Mouse (Mus musculus): ENCODE results near the gene Ahnak. TPM values are rescaled to one million over a fixed set of nuclear protein-coding genes. Genes with fewer than 3 reads are reported as not detected.

The Ahnak gene
- polyA plus RNA-seq, 1 experiment from 2014 or later, result 3.5 TPM

- Histone ChIP-seq H3K36me3 (replicated peaks; ENCODE audit: insufficient read depth, low read length) (peaks cover 4% of the 10 kb centered on the region), H3K27me3 (ENCODE audit: insufficient read depth, low read length) (peaks cover 6% of the 10 kb centered on the region; the same call in 1 of the 2 replicates), H3K4me2 (ENCODE audit: low read depth, low read length) (no peak overlapping the region), H3K9ac (replicated peaks) (no peak overlapping the region), H3K9me3 (ENCODE audit: low read length) (no peaks in the 10 kb centered on the region), H3K27ac (ENCODE audit: low read depth) (peak overlapping the region; percentile 52), H3K4me1 (ENCODE audit: insufficient read depth) (peaks cover 49% of the 10 kb centered on the region), H3K4me3 (ENCODE audit: low read depth, low read length) (no peak overlapping the region)
- 29% methylated on average over 7 of the region's 7 CpGs for WGBS (ENCODE audit: insufficient replicate concordance)
- TF ChIP-seq CTCF (IDR thresholded peaks at IDR 0.05; ENCODE audit: low read depth) (no peak), EP300 (IDR thresholded peaks at IDR 0.05; ENCODE audit: low read depth) (no peak)
- peak; percentile 63 for DNase-seq
- peak; percentile 58 for ATAC-seq
These were observed 4.7 kb upstream of the Ahnak start for GRCm38 (mm10) chr19:8984255-8984868.

GRCm38 (mm10) chr19:8985891-8986290, 3.2 kb upstream of the Ahnak start:
- no peak for TF ChIP-seq EP300 (IDR thresholded peaks at IDR 0.05; ENCODE audit: low read depth)
- TF ChIP-seq CTCF (IDR thresholded peaks at IDR 0.05; ENCODE audit: low read depth), result no peak
- no peaks in the 10 kb centered on the region for H3K36me3 ChIP-seq (replicated peaks; ENCODE audit: insufficient read depth, low read length)
- H3K4me2 ChIP-seq (ENCODE audit: low read depth, low read length), result no peak overlapping the region
- H3K9ac ChIP-seq (replicated peaks), result no peak overlapping the region
- DNase-seq (no peak), ATAC-seq (no peak)
- H3K4me1 ChIP-seq (ENCODE audit: insufficient read depth), result peaks cover 58% of the 10 kb centered on the region
- no peak overlapping the region for H3K27ac ChIP-seq (ENCODE audit: low read depth)
- 56% methylated on average over 5 of the region's 5 CpGs for WGBS (ENCODE audit: insufficient replicate concordance)
- H3K9me3 ChIP-seq (ENCODE audit: low read length), result no peaks in the 10 kb centered on the region
- peaks cover 16% of the 10 kb centered on the region for H3K27me3 ChIP-seq (ENCODE audit: insufficient read depth, low read length)
- H3K4me3 ChIP-seq (ENCODE audit: low read depth, low read length), result no peak overlapping the region

- ATAC-seq (no peak), DNase-seq (no peak)
- H3K4me1 ChIP-seq (ENCODE audit: insufficient read depth), result peaks cover 56% of the 10 kb centered on the region
- TF ChIP-seq CTCF (IDR thresholded peaks at IDR 0.05; ENCODE audit: low read depth) (no peak), EP300 (IDR thresholded peaks at IDR 0.05; ENCODE audit: low read depth) (no peak)
- H3K36me3 ChIP-seq (replicated peaks; ENCODE audit: insufficient read depth, low read length), result no peaks in the 10 kb centered on the region
- no peak overlapping the region for H3K9ac ChIP-seq (replicated peaks)
- H3K27ac ChIP-seq (ENCODE audit: low read depth), result no peak overlapping the region
- 70% methylated on average over 2 of the region's 2 CpGs for WGBS (ENCODE audit: insufficient replicate concordance)
- peaks cover 16% of the 10 kb centered on the region for H3K27me3 ChIP-seq (ENCODE audit: insufficient read depth, low read length)
- H3K9me3 ChIP-seq (ENCODE audit: low read length), result no peaks in the 10 kb centered on the region
- no peak overlapping the region for H3K4me3 ChIP-seq (ENCODE audit: low read depth, low read length)
- H3K4me2 ChIP-seq (ENCODE audit: low read depth, low read length), result no peak overlapping the region
These were observed 1.3 kb upstream of the Ahnak start for GRCm38 (mm10) chr19:8987816-8988215.

GRCm38 (mm10) chr19:8988346-8989065, 578 bp upstream of the Ahnak start:
- TF ChIP-seq EP300 (IDR thresholded peaks at IDR 0.05; ENCODE audit: low read depth) (no peak), CTCF (IDR thresholded peaks at IDR 0.05; ENCODE audit: low read depth) (no peak)
- WGBS (ENCODE audit: insufficient replicate concordance), result 42% methylated on average over 15 of the region's 15 CpGs
- no peak for ATAC-seq
- H3K9me3 ChIP-seq (ENCODE audit: low read length), result no peaks in the 10 kb centered on the region
- H3K27ac ChIP-seq (ENCODE audit: low read depth), result no peak overlapping the region
- no peaks in the 10 kb centered on the region for H3K36me3 ChIP-seq (replicated peaks; ENCODE audit: insufficient read depth, low read length)
- peaks cover 50% of the 10 kb centered on the region for H3K4me1 ChIP-seq (ENCODE audit: insufficient read depth)
- DNase-seq, result no peak
- peak overlapping the region; percentile 64 for H3K9ac ChIP-seq (replicated peaks)
- peak overlapping the region; percentile 91 for H3K4me2 ChIP-seq (ENCODE audit: low read depth, low read length)
- H3K27me3 ChIP-seq (ENCODE audit: insufficient read depth, low read length), result peaks cover 16% of the 10 kb centered on the region
- H3K4me3 ChIP-seq (ENCODE audit: low read depth, low read length), result peak overlapping the region; percentile 57

GRCm38 (mm10) chr19:8989567-8990431, 715 bp downstream of the Ahnak start:
- peak; percentile 38 for ATAC-seq
- peak; percentile 61 for DNase-seq
- WGBS (ENCODE audit: insufficient replicate concordance), result 2% methylated on average over 53 of the region's 53 CpGs
- Histone ChIP-seq H3K9me3 (ENCODE audit: low read length) (no peaks in the 10 kb centered on the region), H3K4me1 (ENCODE audit: insufficient read depth) (peaks cover 38% of the 10 kb centered on the region), H3K36me3 (replicated peaks; ENCODE audit: insufficient read depth, low read length) (no peaks in the 10 kb centered on the region), H3K9ac (replicated peaks) (peak overlapping the region; percentile 64), H3K4me2 (ENCODE audit: low read depth, low read length) (peak overlapping the region; percentile 91), H3K27ac (ENCODE audit: low read depth) (peak overlapping the region; percentile 64), H3K27me3 (ENCODE audit: insufficient read depth, low read length) (peaks cover 16% of the 10 kb centered on the region), H3K4me3 (ENCODE audit: low read depth, low read length) (peak overlapping the region; percentile 57)
- TF ChIP-seq EP300 (IDR thresholded peaks at IDR 0.05; ENCODE audit: low read depth), result no peak
- TF ChIP-seq CTCF (IDR thresholded peaks at IDR 0.05; ENCODE audit: low read depth), result peak; percentile 19; the same call in 1 of the 2 replicates
